Mouse (Mus musculus) heart, postnatal 0 days (tissue): ENCODE results near the gene Mob3b.

Experiments used
- CTCF ChIP-seq: IDR thresholded peaks from 2 replicates; pipeline ENCODE4 v1.5.1; 2016; ENCODE audit warnings: antibody characterized with exemption, control low read depth, low read depth
- EP300 ChIP-seq: IDR thresholded peaks from 2 replicates; pipeline ENCODE4 v1.6.1; 2016; ENCODE audit warnings: antibody characterized with exemption, low read depth

DNA sequence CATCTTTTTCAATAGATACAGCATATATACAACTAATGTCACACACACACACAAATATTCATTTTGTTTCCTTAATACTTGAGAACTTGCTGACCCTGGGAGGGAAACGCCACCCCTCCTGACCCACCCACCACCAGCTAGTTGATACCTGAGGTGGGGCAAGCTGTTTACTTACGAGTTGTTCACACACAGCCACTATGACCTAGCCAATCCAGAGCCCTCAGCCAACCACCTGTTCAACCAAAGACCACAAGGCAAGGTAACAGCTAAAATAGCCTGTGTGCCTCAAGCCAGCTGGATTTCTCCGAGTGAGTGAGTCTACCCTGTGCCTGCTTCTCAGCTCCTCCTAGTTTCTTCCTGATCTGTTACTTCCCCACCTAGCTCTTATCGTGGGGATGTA is 172.9 kb downstream of the Mob3b start:
- TF ChIP-seq CTCF (no peak), EP300 (no peak)
